ENCODE assay signal across 10 mouse cellular contexts in the genomic region with DNA sequence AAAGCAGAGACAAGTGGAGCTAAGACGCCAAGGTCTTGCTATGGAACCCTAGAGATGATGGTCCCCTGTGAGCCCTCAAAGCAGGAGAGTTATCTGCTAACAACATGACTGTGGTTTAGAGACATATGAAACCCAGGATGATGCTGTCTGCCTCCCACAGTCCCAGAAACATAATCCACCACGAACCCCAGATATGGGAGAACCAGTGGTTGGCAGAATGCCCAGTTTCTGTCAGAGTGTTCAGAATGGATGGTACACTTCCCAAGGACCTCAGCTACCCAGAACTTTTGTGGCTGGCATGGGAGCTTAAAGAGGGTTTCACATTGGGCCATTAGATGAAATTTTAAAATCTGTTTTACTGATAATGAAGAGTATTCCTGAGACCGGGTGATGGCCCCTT. TPM values are rescaled to one million over a fixed set of nuclear protein-coding genes. Genes with fewer than 3 reads are reported as not detected.
DNase-seq lines count a peak whose midpoint lies in the region; ATAC-seq and TF ChIP-seq lines count a peak whose summit lies in the region.
"Had no signal": no experiment of that assay in that cellular context is flagged by ENCODE, and none has a peak within 500 bp of the region (broad histone marks: within the 10 kb centered on the region; RNA-seq: fewer than 3 reads in every experiment).

No protein-coding gene starts in this region.

- TF ChIP-seq EP300 in MEL (IDR thresholded peaks at IDR 0.05; ENCODE audit: low read depth in 1 of 2, low read length in 2 of 2) = no peak

- no peak overlapping the region for H3K4me2 ChIP-seq in embryonic facial prominence, embryonic 11.5 days (ENCODE audit: low read depth, low read length)
- H3K4me2 ChIP-seq: heart, embryonic 15.5 days; limb, embryonic 15.5 days had no signal

- no peak overlapping the region for H3K27ac ChIP-seq in embryonic facial prominence, embryonic 11.5 days (replicated peaks; ENCODE audit: low read depth, low read length)
- H3K27ac ChIP-seq in embryonic facial prominence, embryonic 10.5 days (replicated peaks) = no peak overlapping the region
- no peak overlapping the region for H3K27ac ChIP-seq in MEL (ENCODE audit: control insufficient read depth, low read depth, low read length)
- H3K27ac ChIP-seq: heart, embryonic 15.5 days; limb, embryonic 15.5 days had no signal

- no peaks in the 10 kb centered on the region for H3K79me2 ChIP-seq in MEL (ENCODE audit: control insufficient read depth, insufficient read depth, low read length, poor library complexity)

- no peaks in the 10 kb centered on the region for H3K36me3 ChIP-seq in embryonic facial prominence, embryonic 11.5 days (replicated peaks; ENCODE audit: control insufficient read depth, insufficient read depth, low read depth, low read length)
- H3K36me3 ChIP-seq in embryonic facial prominence, embryonic 10.5 days (replicated peaks) = 0 out of 2 replicates have a peak, but pooled peaks cover 6% of the 10 kb centered on the region
- H3K36me3 ChIP-seq in MEL (ENCODE audit: control insufficient read depth in 1 of 2, insufficient read depth in 2 of 2, low read length in 2 of 2) = no peaks in the 10 kb centered on the region
- H3K36me3 ChIP-seq: heart, embryonic 15.5 days; limb, embryonic 15.5 days had no signal

- TF ChIP-seq POLR2A in MEL (IDR thresholded peaks at IDR 0.05; ENCODE audit: control insufficient read depth in 1 of 2, insufficient read depth in 1 of 2, low read depth in 1 of 2, low read length in 2 of 2, poor library complexity in 1 of 2) = no peak

- no peak overlapping the region for H3K4me3 ChIP-seq in embryonic facial prominence, embryonic 11.5 days (ENCODE audit: low read depth, low read length)
- no peak overlapping the region for H3K4me3 ChIP-seq in embryonic facial prominence, embryonic 10.5 days
- H3K4me3 ChIP-seq in MEL (ENCODE audit: control insufficient read depth in 1 of 2, insufficient read depth in 1 of 2, low read depth in 2 of 2, low read length in 2 of 2) = no peak overlapping the region
- H3K4me3 ChIP-seq: heart, embryonic 15.5 days; limb, embryonic 15.5 days had no signal

- no peak for ATAC-seq in embryonic facial prominence, embryonic 11.5 days (replicated peaks; ENCODE audit: insufficient number of reproducible peaks, low FRiP score, low TSS enrichment, low read depth)

- no peaks in the 10 kb centered on the region for H3K27me3 ChIP-seq in embryonic facial prominence, embryonic 11.5 days (ENCODE audit: control insufficient read depth, insufficient read depth, low read length)
- H3K27me3 ChIP-seq in embryonic facial prominence, embryonic 10.5 days (replicated peaks; ENCODE audit: low read depth, poor library complexity, severe bottlenecking) = no peaks in the 10 kb centered on the region
- H3K27me3 ChIP-seq in MEL (ENCODE audit: control insufficient read depth in 1 of 2, insufficient read depth in 2 of 2, low read length in 2 of 2) = no peaks in the 10 kb centered on the region
- H3K27me3 ChIP-seq: heart, embryonic 15.5 days; limb, embryonic 15.5 days had no signal

- H3K9me3 ChIP-seq in embryonic facial prominence, embryonic 11.5 days (replicated peaks; ENCODE audit: control insufficient read depth, low read length) = no peaks in the 10 kb centered on the region
- no peaks in the 10 kb centered on the region for H3K9me3 ChIP-seq in embryonic facial prominence, embryonic 10.5 days
- no peaks in the 10 kb centered on the region for H3K9me3 ChIP-seq in MEL (replicated peaks; ENCODE audit: insufficient read depth, low read length)
- H3K9me3 ChIP-seq: heart, embryonic 15.5 days; limb, embryonic 15.5 days had no signal

- no peak for TF ChIP-seq RAD21 in MEL (IDR thresholded peaks at IDR 0.05; ENCODE audit: low read depth, low read length)

- WGBS in embryonic facial prominence, embryonic 11.5 days = 56% methylated on average over 3 of the region's 3 CpGs
- 80% methylated on average over 3 of the region's 3 CpGs for WGBS in embryonic facial prominence, embryonic 10.5 days

- peak; percentile 36 for DNase-seq in embryonic facial prominence, embryonic 11.5 days (ENCODE audit: low spot score)
- no peak for DNase-seq in embryonic facial prominence, embryonic 10.5 days (ENCODE audit: low spot score)
- DNase-seq in layer of hippocampus, adult 18-20 months (ENCODE audit: low spot score in 2 of 2) = peak; percentile 43 to 70
- DNase-seq in layer of hippocampus, postnatal 10 days (ENCODE audit: low spot score in 2 of 2) = no peak
- DNase-seq in MEL (ENCODE audit: low read depth, low spot score) = peak; percentile 54
- peak; percentile 18 for DNase-seq in forelimb bud, embryonic 11.5 days (ENCODE audit: low read depth, low spot score)
- no peak for DNase-seq in urinary bladder, adult 18-20 months (ENCODE audit: low spot score in 2 of 2)
- no peak for DNase-seq in thymus, postnatal 10 days (ENCODE audit: low spot score in 2 of 2)

- no peak for TF ChIP-seq CTCF in MEL (IDR thresholded peaks at IDR 0.05 in 2 of 3, conservative IDR thresholded peaks at IDR 0.05 in 1 of 3; ENCODE audit: control insufficient read depth in 1 of 3, insufficient read depth in 1 of 3, low read depth in 2 of 3, low read length in 3 of 3, poor library complexity in 1 of 3, severe bottlenecking in 1 of 3)

- H3K9ac ChIP-seq in embryonic facial prominence, embryonic 11.5 days (replicated peaks; ENCODE audit: low read length) = no peak overlapping the region
- H3K9ac ChIP-seq in MEL (ENCODE audit: control insufficient read depth, low read depth, low read length, poor library complexity, severe bottlenecking) = no peak overlapping the region
- H3K9ac ChIP-seq: heart, embryonic 15.5 days; limb, embryonic 15.5 days had no signal

- no peaks in the 10 kb centered on the region for H3K4me1 ChIP-seq in embryonic facial prominence, embryonic 11.5 days (ENCODE audit: control insufficient read depth, insufficient read depth, low read length)
- peaks cover 14% of the 10 kb centered on the region; the same call in 1 of the 2 replicates for H3K4me1 ChIP-seq in embryonic facial prominence, embryonic 10.5 days
- no peaks in the 10 kb centered on the region for H3K4me1 ChIP-seq in MEL (ENCODE audit: control insufficient read depth in 1 of 2, insufficient read depth in 2 of 2, low read length in 2 of 2)

TF ChIP-seq in MEL, 35 proteins besides CTCF, POLR2A, EP300 and RAD21:
- no peak for TF ChIP-seq GATA1 (IDR thresholded peaks at IDR 0.05; ENCODE audit: low read depth, low read length)
- no peak for TF ChIP-seq ZNF384 (IDR thresholded peaks at IDR 0.05; ENCODE audit: low read depth, low read length)
- no peak for TF ChIP-seq ZKSCAN1 (IDR thresholded peaks at IDR 0.05; ENCODE audit: low read depth, low read length)
- TF ChIP-seq MEF2A (IDR thresholded peaks at IDR 0.05; ENCODE audit: extremely low read depth, insufficient replicate concordance, low read depth, low read length, poor library complexity, severe bottlenecking) = no peak
- no peak for TF ChIP-seq ETS1 (IDR thresholded peaks at IDR 0.05; ENCODE audit: low read depth, low read length)
- no peak for TF ChIP-seq USF2 (IDR thresholded peaks at IDR 0.05; ENCODE audit: borderline replicate concordance in 1 of 2, insufficient read depth in 1 of 2, low read depth in 1 of 2, low read length in 2 of 2)
- TF ChIP-seq MYB (IDR thresholded peaks at IDR 0.05; ENCODE audit: low read depth, low read length) = no peak
- no peak for TF ChIP-seq RCOR1 (IDR thresholded peaks at IDR 0.05; ENCODE audit: low read depth, low read length)
- no peak for TF ChIP-seq NRF1 (IDR thresholded peaks at IDR 0.05; ENCODE audit: insufficient read depth, low read depth, low read length, poor library complexity, severe bottlenecking)
- TF ChIP-seq ELF1 (IDR thresholded peaks at IDR 0.05; ENCODE audit: low read depth, low read length) = no peak
- TF ChIP-seq TAL1 (IDR thresholded peaks at IDR 0.05; ENCODE audit: low read length) = no peak; the same call in 1 of the 2 replicates
- TF ChIP-seq MAX (IDR thresholded peaks at IDR 0.05; ENCODE audit: low read length) = no peak

RNA-seq across cellular contexts. Expression of a gene that starts 57.1 kb away (rescaled TPM):
- 17.2 and 19.6 TPM in 2 replicates for polyA plus RNA-seq in embryonic facial prominence, embryonic 11.5 days (2014; fragmentation: Nextera tagmentation; extraction: Ambion mirVana)
- 21.1 and 23.5 TPM in 2 replicates for polyA plus RNA-seq in embryonic facial prominence, embryonic 10.5 days (2016; fragmentation: Nextera tagmentation; extraction: Ambion mirVana)
- 10 to 100 TPM; 85.0 to 98.5 TPM for total RNA-seq in layer of hippocampus, adult 18-20 months (2021)
- total RNA-seq in layer of hippocampus, postnatal 10 days (2021) = 10 to 100 TPM; 79.5 to 85.9 TPM
- total RNA-seq in MEL (2012; rRNA removed) = 3.1 and 3.4 TPM in 2 replicates
- 1 to 10 TPM in 1 of 2 experiments, not detected in 1; 6.8 TPM for polyA plus RNA-seq in MEL (2012; ENCODE audit: insufficient read depth in 1 of 2, insufficient read length in 2 of 2, low read depth in 1 of 2, low replicate concordance in 2 of 2, missing spikeins in 1 of 2)

Comparison
In these comparisons a context has a peak if more than half of its experiments do, and no peak if none do; other contexts are left out.
1. DNase-seq: peak in embryonic facial prominence, embryonic 11.5 days (single experiment), layer of hippocampus, adult 18-20 months (2 of 2), MEL (single experiment) and forelimb bud, embryonic 11.5 days (single experiment); none in embryonic facial prominence, embryonic 10.5 days (single experiment), layer of hippocampus, postnatal 10 days (0 of 2), urinary bladder, adult 18-20 months (0 of 2) and thymus, postnatal 10 days (0 of 2).
2. RNA of a gene that starts 57.1 kb away (total RNA-seq): 85.0 to 98.5 TPM in layer of hippocampus, adult 18-20 months and 79.5 to 85.9 TPM in layer of hippocampus, postnatal 10 days; 3.1 to 3.4 TPM in MEL; every median in the first group is over 10 times any median in the second.